Mouse (Mus musculus) neural tube, embryonic 11.5 days (tissue): ENCODE measurements around the gene Mindy4. TPM values are rescaled to one million over a fixed set of nuclear protein-coding genes. Genes with fewer than 3 reads are reported as not detected.
A peak's percentile ranks its signal among the peaks of the same experiment; 100 is the strongest.

ENCODE experiments used
- ATAC-seq: fragments of 200-750 bp; cut with Nextera tagmentation; 2 replicates; pipeline ENCODE4 v1.8.0; 2017; ENCODE audit warnings: moderate number of reproducible peaks, mild to moderate bottlenecking, moderate TSS enrichment, moderate library complexity; ENCODE audit not compliant: insufficient read depth, low FRiP score, low TSS enrichment
- DNase-seq: peaks from one replicate; pipeline ENCODE4 v3.0.0-alpha.2; 2015; ENCODE audit warnings: low spot score
- H3K27ac ChIP-seq: fragments of 300-500 bp; sonication (generic); 2 replicates; pipeline ENCODE4 v1.5.1; 2014; ENCODE audit warnings: low read depth, mild to moderate bottlenecking, low read length
- H3K27me3 ChIP-seq: fragments of 300-500 bp; sonication (generic); 2 replicates; pipeline ENCODE4 v1.6.1; 2014; ENCODE audit warnings: mild to moderate bottlenecking, low read length, mixed read lengths; ENCODE audit not compliant: control insufficient read depth, insufficient read depth
- H3K36me3 ChIP-seq: fragments of 300-500 bp; sonication (generic); 2 replicates; pipeline ENCODE4 v1.6.1; 2014; ENCODE audit warnings: mild to moderate bottlenecking, low read length, moderate library complexity, mixed read lengths; ENCODE audit not compliant: control insufficient read depth, insufficient read depth
- H3K4me1 ChIP-seq: fragments of 300-500 bp; sonication (generic); 2 replicates; pipeline ENCODE4 v1.6.1; 2014; ENCODE audit warnings: low read length, mixed read lengths; ENCODE audit not compliant: control insufficient read depth, insufficient read depth
- H3K4me2 ChIP-seq: fragments of 300-500 bp; sonication (generic); 2 replicates; pipeline ENCODE4 v1.6.1; 2014; ENCODE audit warnings: low read depth, mild to moderate bottlenecking, moderate library complexity
- H3K4me3 ChIP-seq: fragments of 300-500 bp; sonication (generic); 2 replicates; pipeline ENCODE4 v1.5.1; 2014; ENCODE audit warnings: low read depth, low read length
- H3K9ac ChIP-seq: fragments of 300-500 bp; sonication (generic); 2 replicates; pipeline ENCODE4 v1.6.1; 2014; ENCODE audit warnings: mild to moderate bottlenecking, low read length
- H3K9me3 ChIP-seq: fragments of 300-500 bp; sonication (generic); 2 replicates; pipeline ENCODE4 v1.6.1; 2016; ENCODE audit warnings: low read length; ENCODE audit not compliant: control insufficient read depth
- WGBS: fragments of 180-500 bp; shearing (Covaris S2); extraction: QIAGEN DNeasy Blood & Tissue Kit; methylation state at CpG from one replicate; pipeline ENCODE4 v1.1.7; 2014; 5-methylcytosine and 5-hydroxymethylcytosine counted together
- polyA plus RNA-seq: library from polyadenylated mRNA; unstranded; fragments of >200 nt; fragmentation: Nextera tagmentation; extraction: Ambion mirVana; gene quantifications from 2 replicates; pipeline ENCODE4 v1.2.1, GENCODE M21; 2014

Gene Mindy4
- polyA plus RNA-seq, 1 experiment from 2014 or later: 14.4 TPM

GRCm38 (mm10) chr6:55276692-55277282 is 73.6 kb downstream of the Mindy4 start:
- Histone ChIP-seq H3K4me2 (no peak overlapping the region), H3K4me3 (no peak overlapping the region), H3K27me3 (no peaks in the 10 kb centered on the region), H3K9me3 (no peaks in the 10 kb centered on the region), H3K4me1 (no peaks in the 10 kb centered on the region), H3K36me3 (no peaks in the 10 kb centered on the region), H3K9ac (no peak overlapping the region), H3K27ac (no peak overlapping the region)
- 88% methylated on average over 4 of the region's 4 CpGs for WGBS
- DNase-seq (no peak), ATAC-seq (no peak)

GRCm38 (mm10) chr6:55278086-55278485 is 74.9 kb downstream of the Mindy4 start:
- Histone ChIP-seq H3K27me3 (no peaks in the 10 kb centered on the region), H3K4me1 (no peaks in the 10 kb centered on the region), H3K9ac (no peak overlapping the region), H3K36me3 (no peaks in the 10 kb centered on the region), H3K4me3 (no peak overlapping the region), H3K9me3 (no peaks in the 10 kb centered on the region), H3K27ac (no peak overlapping the region), H3K4me2 (no peak overlapping the region)
- WGBS: 75% methylated on average over 6 of the region's 6 CpGs
- DNase-seq (no peak), ATAC-seq (no peak)

GRCm38 (mm10) chr6:55278520-55278919 is 75.3 kb downstream of the Mindy4 start:
- DNase-seq (no peak), ATAC-seq (no peak)
- WGBS: 64% methylated on average over 4 of the region's 4 CpGs
- no peaks in the 10 kb centered on the region for H3K36me3 ChIP-seq
- no peak overlapping the region for H3K9ac ChIP-seq
- no peak overlapping the region for H3K4me3 ChIP-seq
- H3K27me3 ChIP-seq: no peaks in the 10 kb centered on the region
- H3K27ac ChIP-seq: no peak overlapping the region
- H3K9me3 ChIP-seq: no peaks in the 10 kb centered on the region
- no peaks in the 10 kb centered on the region for H3K4me1 ChIP-seq
- no peak overlapping the region for H3K4me2 ChIP-seq

- no peak overlapping the region for H3K4me3 ChIP-seq
- H3K27me3 ChIP-seq: no peaks in the 10 kb centered on the region
- no peak overlapping the region for H3K9ac ChIP-seq
- no peaks in the 10 kb centered on the region for H3K4me1 ChIP-seq
- H3K36me3 ChIP-seq: no peaks in the 10 kb centered on the region
- no peak overlapping the region for H3K27ac ChIP-seq
- 92% methylated on average over 8 of the region's 8 CpGs for WGBS
- H3K9me3 ChIP-seq: no peaks in the 10 kb centered on the region
- ATAC-seq (no peak), DNase-seq (no peak)
- H3K4me2 ChIP-seq: no peak overlapping the region
Measured at GRCm38 (mm10) chr6:55280979-55281378, 77.8 kb downstream of the Mindy4 start.

- no peaks in the 10 kb centered on the region for H3K4me1 ChIP-seq
- H3K9me3 ChIP-seq: no peaks in the 10 kb centered on the region
- H3K9ac ChIP-seq: no peak overlapping the region
- H3K27ac ChIP-seq: no peak overlapping the region
- no peak overlapping the region for H3K4me2 ChIP-seq
- DNase-seq (no peak), ATAC-seq (no peak)
- H3K36me3 ChIP-seq: no peaks in the 10 kb centered on the region
- no peaks in the 10 kb centered on the region for H3K27me3 ChIP-seq
- 88% methylated on average over 7 of the region's 7 CpGs for WGBS
- no peak overlapping the region for H3K4me3 ChIP-seq
Measured at GRCm38 (mm10) chr6:55281687-55282086, 78.5 kb downstream of the Mindy4 start.

- 95% methylated on average over 8 of the region's 8 CpGs for WGBS
- H3K4me2 ChIP-seq: no peak overlapping the region
- no peak for ATAC-seq
- no peak for DNase-seq
- no peak overlapping the region for H3K9ac ChIP-seq
- H3K4me1 ChIP-seq: no peaks in the 10 kb centered on the region
- no peaks in the 10 kb centered on the region for H3K9me3 ChIP-seq
- H3K4me3 ChIP-seq: no peak overlapping the region
- no peaks in the 10 kb centered on the region for H3K27me3 ChIP-seq
- no peak overlapping the region for H3K27ac ChIP-seq
- H3K36me3 ChIP-seq: no peaks in the 10 kb centered on the region
Measured at GRCm38 (mm10) chr6:55282348-55282747, 79.2 kb downstream of the Mindy4 start.

GRCm38 (mm10) chr6:55285218-55285617 is 82.0 kb downstream of the Mindy4 start:
- H3K9me3 ChIP-seq: no peaks in the 10 kb centered on the region
- H3K27me3 ChIP-seq: no peaks in the 10 kb centered on the region
- no peak overlapping the region for H3K4me3 ChIP-seq
- no peaks in the 10 kb centered on the region for H3K4me1 ChIP-seq
- WGBS: 72% methylated on average over 5 of the region's 5 CpGs
- no peak overlapping the region for H3K27ac ChIP-seq
- DNase-seq (no peak), ATAC-seq (no peak)
- H3K36me3 ChIP-seq: no peaks in the 10 kb centered on the region
- H3K9ac ChIP-seq: no peak overlapping the region
- H3K4me2 ChIP-seq: no peak overlapping the region

- ATAC-seq (no peak), DNase-seq (no peak)
- H3K4me1 ChIP-seq: no peaks in the 10 kb centered on the region
- no peaks in the 10 kb centered on the region for H3K27me3 ChIP-seq
- H3K36me3 ChIP-seq: no peaks in the 10 kb centered on the region
- H3K4me3 ChIP-seq: no peak overlapping the region
- H3K9me3 ChIP-seq: no peaks in the 10 kb centered on the region
- no peak overlapping the region for H3K4me2 ChIP-seq
- WGBS: 86% methylated on average over 5 of the region's 5 CpGs
- H3K9ac ChIP-seq: no peak overlapping the region
- H3K27ac ChIP-seq: no peak overlapping the region
Measured at GRCm38 (mm10) chr6:55288007-55288602, 84.9 kb downstream of the Mindy4 start.

GRCm38 (mm10) chr6:55294549-55295131 is 91.5 kb downstream of the Mindy4 start:
- Histone ChIP-seq H3K4me2 (no peak overlapping the region), H3K4me1 (0 out of 2 replicates have a peak, but pooled peaks cover 3% of the 10 kb centered on the region), H3K27me3 (no peaks in the 10 kb centered on the region), H3K36me3 (no peaks in the 10 kb centered on the region), H3K9me3 (no peaks in the 10 kb centered on the region), H3K27ac (no peak overlapping the region), H3K4me3 (no peak overlapping the region), H3K9ac (no peak overlapping the region)
- 36% methylated on average over 19 of the region's 19 CpGs for WGBS
- peak; percentile 35 for DNase-seq
- no peak for ATAC-seq
